In the genomic region with DNA sequence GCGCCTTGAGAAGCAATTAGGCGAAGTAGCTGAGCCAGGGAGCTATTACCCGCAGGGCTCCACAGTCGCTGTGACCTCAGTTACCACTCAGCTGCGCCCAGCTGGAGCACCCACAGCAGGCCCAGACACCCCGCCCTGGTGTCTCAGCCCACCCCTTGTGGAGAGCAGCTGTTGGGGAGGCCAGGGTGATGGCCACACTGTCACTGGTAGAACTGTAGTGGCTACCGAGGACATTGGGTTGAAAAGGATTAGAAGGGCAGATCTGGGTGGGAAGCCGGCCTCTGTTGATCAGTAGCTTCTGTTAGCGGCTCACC, we compare ENCODE assay signal across 22 mouse cellular contexts. TPM values are rescaled to one million over a fixed set of nuclear protein-coding genes. Genes with fewer than 3 reads are reported as not detected.
DNase-seq lines count a peak whose midpoint lies in the region; ATAC-seq and TF ChIP-seq lines count a peak whose summit lies in the region.
"Had no signal": no experiment of that assay in that cellular context is flagged by ENCODE, and none has a peak within 500 bp of the region (broad histone marks: within the 10 kb centered on the region; RNA-seq: fewer than 3 reads in every experiment).

No protein-coding gene starts in this region.

- WGBS in embryonic facial prominence, embryonic 12.5 days, result 61% methylated on average over 9 of the region's 9 CpGs
- whole genome bisulfite sequencing in embryonic facial prominence, embryonic 10.5 days, result 67% methylated on average over 9 of the region's 9 CpGs
- 53% methylated on average over 9 of the region's 9 CpGs for WGBS in hindbrain, embryonic 13.5 days
- WGBS in hindbrain, embryonic 10.5 days, result 76% methylated on average over 9 of the region's 9 CpGs
- 64% methylated on average over 9 of the region's 9 CpGs for WGBS in midbrain, embryonic 13.5 days
- 57% methylated on average over 9 of the region's 9 CpGs for WGBS in midbrain, embryonic 15.5 days
- WGBS in liver, postnatal 0 days (ENCODE audit: insufficient replicate concordance), result 70% methylated on average over 9 of the region's 9 CpGs

- no peak for TF ChIP-seq EP300 in liver, postnatal 0 days (IDR thresholded peaks at IDR 0.05; ENCODE audit: low read depth)

- H3ac ChIP-seq in myocyte (ENCODE audit: control insufficient read depth, insufficient read length), result no peak overlapping the region

- no peaks in the 10 kb centered on the region for H3K9me3 ChIP-seq in embryonic facial prominence, embryonic 12.5 days
- no peaks in the 10 kb centered on the region for H3K9me3 ChIP-seq in embryonic facial prominence, embryonic 10.5 days
- no peaks in the 10 kb centered on the region for H3K9me3 ChIP-seq in hindbrain, embryonic 13.5 days
- H3K9me3 ChIP-seq in hindbrain, embryonic 10.5 days, result no peaks in the 10 kb centered on the region
- no peaks in the 10 kb centered on the region for H3K9me3 ChIP-seq in midbrain, embryonic 13.5 days
- H3K9me3 ChIP-seq in midbrain, embryonic 15.5 days, result no peaks in the 10 kb centered on the region
- no peaks in the 10 kb centered on the region for H3K9me3 ChIP-seq in liver, postnatal 0 days (ENCODE audit: low read length)
- H3K9me3 ChIP-seq: G1E; limb, embryonic 13.5 days had no signal

- no peaks in the 10 kb centered on the region for H3K27me3 ChIP-seq in embryonic facial prominence, embryonic 12.5 days
- no peaks in the 10 kb centered on the region for H3K27me3 ChIP-seq in embryonic facial prominence, embryonic 10.5 days (replicated peaks; ENCODE audit: low read depth, poor library complexity, severe bottlenecking)
- peaks cover 9% of the 10 kb centered on the region; the same call in 1 of the 2 replicates for H3K27me3 ChIP-seq in hindbrain, embryonic 13.5 days
- no peaks in the 10 kb centered on the region; the same call in 1 of the 2 replicates for H3K27me3 ChIP-seq in hindbrain, embryonic 10.5 days (ENCODE audit: insufficient read depth, poor library complexity, severe bottlenecking)
- H3K27me3 ChIP-seq in midbrain, embryonic 13.5 days, result no peaks in the 10 kb centered on the region; the same call in 1 of the 2 replicates
- no peaks in the 10 kb centered on the region for H3K27me3 ChIP-seq in midbrain, embryonic 15.5 days (replicated peaks)
- peaks cover 55% of the 10 kb centered on the region for H3K27me3 ChIP-seq in myocyte (ENCODE audit: control insufficient read depth, insufficient read depth, insufficient read length)
- no peaks in the 10 kb centered on the region for H3K27me3 ChIP-seq in liver, postnatal 0 days (ENCODE audit: insufficient read depth, low read length)
- H3K27me3 ChIP-seq: limb, embryonic 13.5 days had no signal

- no peaks in the 10 kb centered on the region for H3K79me2 ChIP-seq in myocyte (ENCODE audit: control insufficient read depth, insufficient read depth)

- DNase-seq in embryonic facial prominence, embryonic 10.5 days (ENCODE audit: low spot score), result no peak
- no peak for DNase-seq in hindbrain, embryonic 10.5 days (ENCODE audit: low spot score)
- DNase-seq in liver, postnatal 0 days, result no peak
- DNase-seq: adrenal gland, adult 8-10 months; cerebellum, adult 2 months; heart, adult 2 months; heart, postnatal 14 days; kidney, adult 9 months; kidney, postnatal 10 days; lung, postnatal 36 days; right cerebral cortex, postnatal 25 days; thymus, postnatal 14 days had no signal

- no peak overlapping the region for H3K4me2 ChIP-seq in embryonic facial prominence, embryonic 12.5 days (replicated peaks)
- H3K4me2 ChIP-seq in hindbrain, embryonic 13.5 days, result no peak overlapping the region
- no peak overlapping the region for H3K4me2 ChIP-seq in midbrain, embryonic 13.5 days (replicated peaks)
- no peak overlapping the region for H3K4me2 ChIP-seq in midbrain, embryonic 15.5 days
- no peak overlapping the region for H3K4me2 ChIP-seq in myocyte (ENCODE audit: low read depth)
- H3K4me2 ChIP-seq in liver, postnatal 0 days (ENCODE audit: low read depth, low read length), result no peak overlapping the region
- H3K4me2 ChIP-seq: limb, embryonic 13.5 days; liver, embryonic 11.5 days had no signal

- H3K36me3 ChIP-seq in embryonic facial prominence, embryonic 12.5 days, result no peaks in the 10 kb centered on the region
- H3K36me3 ChIP-seq in embryonic facial prominence, embryonic 10.5 days (replicated peaks), result no peaks in the 10 kb centered on the region
- 0 out of 2 replicates have a peak, but pooled peaks cover 3% of the 10 kb centered on the region for H3K36me3 ChIP-seq in hindbrain, embryonic 13.5 days
- no peaks in the 10 kb centered on the region for H3K36me3 ChIP-seq in hindbrain, embryonic 10.5 days
- no peaks in the 10 kb centered on the region for H3K36me3 ChIP-seq in midbrain, embryonic 13.5 days
- no peaks in the 10 kb centered on the region for H3K36me3 ChIP-seq in midbrain, embryonic 15.5 days (replicated peaks)
- H3K36me3 ChIP-seq in myocyte (ENCODE audit: control insufficient read depth, insufficient read depth), result no peaks in the 10 kb centered on the region
- H3K36me3 ChIP-seq in liver, postnatal 0 days (replicated peaks; ENCODE audit: insufficient read depth, low read length), result no peaks in the 10 kb centered on the region
- H3K36me3 ChIP-seq: G1E; limb, embryonic 13.5 days had no signal

- no peaks in the 10 kb centered on the region for H3K4me1 ChIP-seq in embryonic facial prominence, embryonic 12.5 days
- no peaks in the 10 kb centered on the region for H3K4me1 ChIP-seq in embryonic facial prominence, embryonic 10.5 days
- H3K4me1 ChIP-seq in hindbrain, embryonic 13.5 days (replicated peaks), result peaks cover 15% of the 10 kb centered on the region
- H3K4me1 ChIP-seq in hindbrain, embryonic 10.5 days (replicated peaks), result 0 out of 2 replicates have a peak, but pooled peaks cover 7% of the 10 kb centered on the region
- peaks cover 15% of the 10 kb centered on the region; the same call in 1 of the 2 replicates for H3K4me1 ChIP-seq in midbrain, embryonic 13.5 days (replicated peaks)
- 0 out of 2 replicates have a peak, but pooled peaks cover 5% of the 10 kb centered on the region for H3K4me1 ChIP-seq in midbrain, embryonic 15.5 days
- no peaks in the 10 kb centered on the region for H3K4me1 ChIP-seq in liver, postnatal 0 days (ENCODE audit: insufficient read depth)

- H3K4me3 ChIP-seq in embryonic facial prominence, embryonic 12.5 days, result no peak overlapping the region
- H3K4me3 ChIP-seq in embryonic facial prominence, embryonic 10.5 days, result no peak overlapping the region
- no peak overlapping the region for H3K4me3 ChIP-seq in hindbrain, embryonic 13.5 days
- H3K4me3 ChIP-seq in hindbrain, embryonic 10.5 days, result no peak overlapping the region
- H3K4me3 ChIP-seq in midbrain, embryonic 13.5 days (replicated peaks), result no peak overlapping the region
- H3K4me3 ChIP-seq in midbrain, embryonic 15.5 days, result no peak overlapping the region
- no peak overlapping the region for H3K4me3 ChIP-seq in myocyte
- no peak overlapping the region for H3K4me3 ChIP-seq in liver, postnatal 0 days (ENCODE audit: low read depth, low read length)
- H3K4me3 ChIP-seq: heart, adult 2 months; limb, embryonic 13.5 days had no signal

- H3K9ac ChIP-seq in embryonic facial prominence, embryonic 12.5 days, result no peak overlapping the region
- no peak overlapping the region for H3K9ac ChIP-seq in hindbrain, embryonic 13.5 days
- H3K9ac ChIP-seq in midbrain, embryonic 13.5 days (replicated peaks), result no peak overlapping the region
- no peak overlapping the region for H3K9ac ChIP-seq in midbrain, embryonic 15.5 days
- H3K9ac ChIP-seq in liver, postnatal 0 days (replicated peaks), result no peak overlapping the region
- H3K9ac ChIP-seq: limb, embryonic 13.5 days had no signal

- TF ChIP-seq POLR2A in myocyte (IDR thresholded peaks at IDR 0.05; ENCODE audit: insufficient read length, low read depth), result no peak

- no peak for TF ChIP-seq CTCF in liver, postnatal 0 days (IDR thresholded peaks at IDR 0.05; ENCODE audit: low read depth)

- no peak for ATAC-seq in embryonic facial prominence, embryonic 12.5 days (ENCODE audit: insufficient number of reproducible peaks, insufficient read depth, low FRiP score, low TSS enrichment)
- ATAC-seq in hindbrain, embryonic 13.5 days (ENCODE audit: low FRiP score), result peak; percentile 26; the same call in 1 of the 2 replicates
- peak; percentile 24; the same call in 1 of the 2 replicates for ATAC-seq in midbrain, embryonic 13.5 days
- ATAC-seq in midbrain, embryonic 15.5 days (replicated peaks), result no peak
- ATAC-seq in liver, postnatal 0 days, result no peak
- ATAC-seq: intestine, embryonic 16.5 days; midbrain, embryonic 16.5 days had no signal

- H3K27ac ChIP-seq in embryonic facial prominence, embryonic 12.5 days, result peak overlapping the region; percentile 36; the same call in 1 of the 2 replicates
- H3K27ac ChIP-seq in embryonic facial prominence, embryonic 10.5 days (replicated peaks), result no peak overlapping the region
- no peak overlapping the region for H3K27ac ChIP-seq in hindbrain, embryonic 13.5 days
- H3K27ac ChIP-seq in hindbrain, embryonic 10.5 days, result no peak overlapping the region
- H3K27ac ChIP-seq in midbrain, embryonic 13.5 days, result peak overlapping the region; percentile 30; the same call in 1 of the 2 replicates
- no peak overlapping the region for H3K27ac ChIP-seq in midbrain, embryonic 15.5 days
- H3K27ac ChIP-seq in liver, postnatal 0 days (ENCODE audit: low read depth), result no peak overlapping the region
- H3K27ac ChIP-seq: heart, adult 2 months; limb, embryonic 13.5 days had no signal

TF ChIP-seq in myocyte, 11 proteins besides CTCF, POLR2A, EP300 and RAD21:
- TF ChIP-seq TCF3 (IDR thresholded peaks at IDR 0.05; ENCODE audit: insufficient read length, low read depth) (no peak), CEBPB (IDR thresholded peaks at IDR 0.05; ENCODE audit: insufficient read depth, poor library complexity, severe bottlenecking) (no peak), MYOD1 (IDR thresholded peaks at IDR 0.05; ENCODE audit: control insufficient read depth in 1 of 3, insufficient read length in 2 of 3, low read depth in 2 of 3) (peak in 1 of 3 experiments; percentile 68), POLR2AphosphoS2 (IDR thresholded peaks at IDR 0.05; ENCODE audit: insufficient read length, low read depth) (no peak), MYOG (IDR thresholded peaks at IDR 0.05; ENCODE audit: control insufficient read depth in 1 of 3, insufficient read depth in 1 of 3, insufficient read length in 2 of 3, low read depth in 2 of 3) (peak in 2 of 3 experiments; percentile 10 to 45)
TF ChIP-seq in myocyte: peak in this region for 2.

RNA-seq across cellular contexts. Expression of a gene that starts 34.2 kb away (rescaled TPM):
- polyA plus RNA-seq in embryonic facial prominence, embryonic 12.5 days (2016; fragmentation: Nextera tagmentation; extraction: Ambion mirVana), result 6.7 and 8.6 TPM in 2 replicates
- 5.2 and 5.7 TPM in 2 replicates for polyA plus RNA-seq in embryonic facial prominence, embryonic 10.5 days (2016; fragmentation: Nextera tagmentation; extraction: Ambion mirVana)
- 87.0 and 90.0 TPM in 2 replicates for polyA plus RNA-seq in hindbrain, embryonic 13.5 days (2015; fragmentation: Nextera tagmentation; extraction: Ambion mirVana)
- polyA plus RNA-seq in hindbrain, embryonic 10.5 days (2016; fragmentation: Nextera tagmentation; extraction: Ambion mirVana), result 10.1 and 22.4 TPM in 2 replicates
- 62.3 and 65.4 TPM in 2 replicates for polyA plus RNA-seq in midbrain, embryonic 13.5 days (2015; fragmentation: Nextera tagmentation; extraction: Ambion mirVana)
- polyA plus RNA-seq in midbrain, embryonic 15.5 days (2015; fragmentation: Nextera tagmentation; extraction: Ambion mirVana), result 111 and 114 TPM in 2 replicates
- polyA plus RNA-seq in myocyte (2012; fragmentation: generic; extraction: Trizol), result not detected
- polyA plus RNA-seq in liver, postnatal 0 days (2015; fragmentation: Nextera tagmentation; extraction: Ambion mirVana), result 0.11 TPM in 2 replicates
- polyA plus RNA-seq: G1E had no signal

Comparison
In these comparisons a context has a peak if more than half of its experiments do, and no peak if none do; other contexts are left out.
1. ATAC-seq: peak in hindbrain, embryonic 13.5 days (single experiment) and midbrain, embryonic 13.5 days (single experiment); none in embryonic facial prominence, embryonic 12.5 days (single experiment), midbrain, embryonic 15.5 days (single experiment) and liver, postnatal 0 days (single experiment).
2. H3K27ac ChIP-seq: peak in embryonic facial prominence, embryonic 12.5 days (single experiment) and midbrain, embryonic 13.5 days (single experiment); none in embryonic facial prominence, embryonic 10.5 days (single experiment), hindbrain, embryonic 13.5 days (single experiment), hindbrain, embryonic 10.5 days (single experiment), midbrain, embryonic 15.5 days (single experiment) and liver, postnatal 0 days (single experiment).